Mouse (Mus musculus) kidney, embryonic 16.5 days (tissue): ENCODE results near the gene Spi1. TPM values are rescaled to one million over a fixed set of nuclear protein-coding genes. Genes with fewer than 3 reads are reported as not detected.
A peak's percentile ranks its signal among the peaks of the same experiment; 100 is the strongest.

Experiments used
- ATAC-seq: fragments of 200-750 bp; cut with Nextera tagmentation; 2 replicates; pipeline ENCODE4 v1.8.0; 2017; ENCODE audit warnings: moderate TSS enrichment; ENCODE audit not compliant: low FRiP score, low TSS enrichment
- H3K27ac ChIP-seq: fragments of 300-500 bp; sonication (generic); 2 replicates; pipeline ENCODE4 v1.5.1; 2014; ENCODE audit warnings: low read length
- H3K27me3 ChIP-seq: fragments of 300-500 bp; sonication (generic); 2 replicates; pipeline ENCODE4 v1.6.1; 2014; ENCODE audit warnings: low read length, control low read depth, mixed read lengths; ENCODE audit not compliant: insufficient read depth
- H3K36me3 ChIP-seq: fragments of 300-500 bp; sonication (generic); 2 replicates; pipeline ENCODE4 v1.6.1; 2014; ENCODE audit warnings: low read length, control low read depth, mixed read lengths; ENCODE audit not compliant: insufficient read depth
- H3K4me1 ChIP-seq: fragments of 300-500 bp; sonication (generic); 2 replicates; pipeline ENCODE4 v1.6.1; 2014; ENCODE audit warnings: low read length, control low read depth, mixed read lengths; ENCODE audit not compliant: insufficient read depth
- H3K4me2 ChIP-seq: fragments of 300-500 bp; sonication (generic); replicated peaks from 2 replicates; pipeline ENCODE4 v1.6.1; 2014; ENCODE audit warnings: low read depth, low read length
- H3K4me3 ChIP-seq: fragments of 300-500 bp; sonication (generic); 2 replicates; pipeline ENCODE4 v1.5.1; 2014; ENCODE audit warnings: mild to moderate bottlenecking, low read length
- H3K9ac ChIP-seq: fragments of 300-500 bp; sonication (generic); replicated peaks from 2 replicates; pipeline ENCODE4 v1.6.1; 2014; ENCODE audit warnings: low read length
- H3K9me3 ChIP-seq: fragments of 300-500 bp; sonication (generic); 2 replicates; pipeline ENCODE4 v1.6.1; 2016; ENCODE audit warnings: low read length, control low read depth
- WGBS: fragments of 180-500 bp; shearing (Covaris S2); extraction: QIAGEN DNeasy Blood & Tissue Kit; methylation state at CpG from one replicate; pipeline ENCODE4 v1.1.7; 2014; 5-methylcytosine and 5-hydroxymethylcytosine counted together
- polyA plus RNA-seq: library from polyadenylated mRNA; unstranded; fragments of >200 nt; fragmentation: Nextera tagmentation; extraction: Ambion mirVana; gene quantifications from 2 replicates; pipeline ENCODE4 v1.2.1, GENCODE M21; 2015

Gene Spi1
- polyA plus RNA-seq, 1 experiment from 2014 or later = 4.2 TPM

- WGBS = 39% methylated on average over 2 of the region's 2 CpGs
- ATAC-seq = no peak
- no peaks in the 10 kb centered on the region for H3K27me3 ChIP-seq
- no peak overlapping the region for H3K9ac ChIP-seq
- no peaks in the 10 kb centered on the region for H3K9me3 ChIP-seq
- no peak overlapping the region for H3K4me3 ChIP-seq
- peaks cover 25% of the 10 kb centered on the region for H3K36me3 ChIP-seq
- H3K4me2 ChIP-seq = peak overlapping the region; percentile 60
- peaks cover 8% of the 10 kb centered on the region for H3K4me1 ChIP-seq
- H3K27ac ChIP-seq = no peak overlapping the region
Observed at GRCm38 (mm10) chr2:91052752-91053151, 29.4 kb upstream of the Spi1 start.

GRCm38 (mm10) chr2:91053181-91053933 lies 28.8 kb upstream of the Spi1 start:
- peaks cover 31% of the 10 kb centered on the region for H3K36me3 ChIP-seq
- no peak overlapping the region for H3K27ac ChIP-seq
- ATAC-seq = peak; percentile 63
- H3K4me2 ChIP-seq = peak overlapping the region; percentile 60
- peaks cover 8% of the 10 kb centered on the region for H3K4me1 ChIP-seq
- peak overlapping the region; percentile 71 for H3K9ac ChIP-seq
- WGBS = 0% methylated on average over 6 of the region's 6 CpGs
- H3K27me3 ChIP-seq = no peaks in the 10 kb centered on the region
- H3K4me3 ChIP-seq = peak overlapping the region; percentile 74
- no peaks in the 10 kb centered on the region for H3K9me3 ChIP-seq

GRCm38 (mm10) chr2:91053934-91054382 lies 28.2 kb upstream of the Spi1 start, which contains the start of gene Psmc3:
Gene Psmc3, plus strand, starts transcription at chr2:91054009.
- H3K4me3 ChIP-seq = peak within 1 kb of the TSS; percentile 74
- peak within 1 kb of the TSS; percentile 98 for H3K4me2 ChIP-seq
- 0% methylated on average over 40 of the region's 40 CpGs for WGBS
- peak within 1 kb of the TSS; percentile 83 for H3K27ac ChIP-seq
- H3K9me3 ChIP-seq = no peaks in the 10 kb centered on the region
- peak; percentile 98 for ATAC-seq
- peaks cover 8% of the 10 kb centered on the region for H3K4me1 ChIP-seq
- peaks cover 37% of the 10 kb centered on the region for H3K36me3 ChIP-seq
- H3K27me3 ChIP-seq = no peaks in the 10 kb centered on the region
- peak within 1 kb of the TSS; percentile 93 for H3K9ac ChIP-seq

- 60% methylated on average over 5 of the region's 5 CpGs for WGBS
- Histone ChIP-seq H3K27ac (no peak overlapping the region), H3K4me2 (no peak overlapping the region), H3K9ac (no peak overlapping the region), H3K4me1 (peaks cover 13% of the 10 kb centered on the region), H3K36me3 (peaks cover 74% of the 10 kb centered on the region), H3K4me3 (no peak overlapping the region), H3K9me3 (no peaks in the 10 kb centered on the region), H3K27me3 (no peaks in the 10 kb centered on the region)
- no peak for ATAC-seq
Observed at GRCm38 (mm10) chr2:91058435-91058834, 23.8 kb upstream of the Spi1 start.

GRCm38 (mm10) chr2:91059376-91059775 lies 22.8 kb upstream of the Spi1 start:
- Histone ChIP-seq H3K36me3 (peaks cover 83% of the 10 kb centered on the region), H3K9me3 (no peaks in the 10 kb centered on the region), H3K27me3 (no peaks in the 10 kb centered on the region), H3K4me2 (no peak overlapping the region), H3K9ac (no peak overlapping the region), H3K4me3 (no peak overlapping the region), H3K27ac (no peak overlapping the region), H3K4me1 (peaks cover 13% of the 10 kb centered on the region)
- no peak for ATAC-seq
- WGBS = 94% methylated on average over 2 of the region's 2 CpGs

- Histone ChIP-seq H3K36me3 (peaks cover 85% of the 10 kb centered on the region), H3K27ac (no peak overlapping the region), H3K9ac (no peak overlapping the region), H3K27me3 (no peaks in the 10 kb centered on the region), H3K9me3 (no peaks in the 10 kb centered on the region), H3K4me1 (0 out of 2 replicates have a peak, but pooled peaks cover 5% of the 10 kb centered on the region), H3K4me3 (no peak overlapping the region), H3K4me2 (no peak overlapping the region)
- peak; percentile 10; the same call in 1 of the 2 replicates for ATAC-seq
- WGBS = 82% methylated on average over 10 of the region's 10 CpGs
Observed at GRCm38 (mm10) chr2:91060544-91061355, 21.4 kb upstream of the Spi1 start.

- Histone ChIP-seq H3K27me3 (no peaks in the 10 kb centered on the region), H3K4me2 (no peak overlapping the region), H3K4me1 (0 out of 2 replicates have a peak, but pooled peaks cover 5% of the 10 kb centered on the region), H3K36me3 (peaks cover 81% of the 10 kb centered on the region), H3K27ac (peak overlapping the region; percentile 75; the same call in 1 of the 2 replicates), H3K9ac (no peak overlapping the region), H3K4me3 (no peak overlapping the region), H3K9me3 (no peaks in the 10 kb centered on the region)
- ATAC-seq = peak; percentile 26; the same call in 1 of the 2 replicates
- WGBS = 72% methylated on average over 6 of the region's 6 CpGs
Observed at GRCm38 (mm10) chr2:91061849-91062481, 20.2 kb upstream of the Spi1 start.

GRCm38 (mm10) chr2:91062779-91063606 lies 19.2 kb upstream of the Spi1 start:
- H3K4me1 ChIP-seq = 0 out of 2 replicates have a peak, but pooled peaks cover 5% of the 10 kb centered on the region
- no peak for ATAC-seq
- H3K4me3 ChIP-seq = no peak overlapping the region
- WGBS = 89% methylated on average over 16 of the region's 16 CpGs
- no peak overlapping the region; the same call in 1 of the 2 replicates for H3K27ac ChIP-seq
- H3K4me2 ChIP-seq = no peak overlapping the region
- no peaks in the 10 kb centered on the region for H3K9me3 ChIP-seq
- H3K27me3 ChIP-seq = no peaks in the 10 kb centered on the region
- H3K36me3 ChIP-seq = peaks cover 73% of the 10 kb centered on the region
- H3K9ac ChIP-seq = no peak overlapping the region

GRCm38 (mm10) chr2:91064211-91064610 lies 18.0 kb upstream of the Spi1 start:
- H3K4me2 ChIP-seq = no peak overlapping the region
- no peak overlapping the region for H3K27ac ChIP-seq
- H3K4me3 ChIP-seq = no peak overlapping the region
- no peak for ATAC-seq
- peaks cover 61% of the 10 kb centered on the region for H3K36me3 ChIP-seq
- peaks cover 15% of the 10 kb centered on the region for H3K4me1 ChIP-seq
- no peak overlapping the region for H3K9ac ChIP-seq
- H3K9me3 ChIP-seq = no peaks in the 10 kb centered on the region
- 82% methylated on average over 6 of the region's 6 CpGs for WGBS
- no peaks in the 10 kb centered on the region for H3K27me3 ChIP-seq
